Mouse (Mus musculus) ovary, adult 2 months (tissue): ENCODE measurements around the gene Olfr600. TPM values are rescaled to one million over a fixed set of nuclear protein-coding genes. Genes with fewer than 3 reads are reported as not detected.

Experiments
- polyA plus RNA-seq: library from polyadenylated mRNA; depleted of rRNA; stranded (reverse); fragments of >200 nt; gene quantifications from 2 replicates; pipeline ENCODE4 v1.2.3, GENCODE M21; 2012; rRNA removed

The Olfr600 gene
- not detected in 2 replicates for polyA plus RNA-seq

GRCm38 (mm10) chr7:103349569-103349968 is at the start of gene Olfr600:
TSS of gene Olfr600 (minus strand) at chr7:103349669.

GRCm38 (mm10) chr7:103386077-103386476 is 36.6 kb upstream of the Olfr600 start, which contains the start of gene Olfr603:
TSS of gene Olfr603 (minus strand) at chr7:103386177.

GRCm38 (mm10) chr7:103362555-103362954 is 13.1 kb upstream of the Olfr600 start, which contains the start of gene Olfr601:
TSS of gene Olfr601 (minus strand) at chr7:103362655.

GRCm38 (mm10) chr7:103335617-103336016 is 13.9 kb downstream of the Olfr600 start, which contains the start of gene Olfr599:
TSS of gene Olfr599 (plus strand) at chr7:103335917.

GRCm38 (mm10) chr7:103323268-103323667 is 26.2 kb downstream of the Olfr600 start, which contains the start of gene Olfr598:
TSS of gene Olfr598 (plus strand) at chr7:103323568.

GRCm38 (mm10) chr7:103316015-103316414 is 33.5 kb downstream of the Olfr600 start, which contains the start of gene Olfr597:
TSS of gene Olfr597 (plus strand) at chr7:103316315.

GRCm38 (mm10) chr7:103305348-103305747 is 44.1 kb downstream of the Olfr600 start, which contains the start of gene Olfr596:
TSS of gene Olfr596 (plus strand) at chr7:103305648.

Other genes with a start within 250 kb of the Olfr600 start
- gene Olfr586, start 224.0 kb downstream of the Olfr600 start, polyA plus RNA-seq, result not detected in 2 replicates
- not detected in 2 replicates for gene Olfr588-ps1, start 208.8 kb downstream of the Olfr600 start, polyA plus RNA-seq
- not detected in 2 replicates for gene Olfr589, start 193.3 kb downstream of the Olfr600 start, polyA plus RNA-seq
- not detected in 2 replicates for gene Olfr591, start 171.3 kb downstream of the Olfr600 start, polyA plus RNA-seq
- gene Olfr592, start 164.9 kb downstream of the Olfr600 start, polyA plus RNA-seq, result not detected in 2 replicates
- gene Olfr593, start 137.8 kb downstream of the Olfr600 start, polyA plus RNA-seq, result not detected in 2 replicates
- gene Olfr594, start 132.7 kb downstream of the Olfr600 start, polyA plus RNA-seq, result not detected in 2 replicates
- gene Usp17ld, start 97.2 kb downstream of the Olfr600 start, polyA plus RNA-seq, result not detected in 2 replicates
- not detected in 2 replicates for gene Olfr596, start 44.0 kb downstream of the Olfr600 start, polyA plus RNA-seq
- not detected in 2 replicates for gene Olfr597, start 33.4 kb downstream of the Olfr600 start, polyA plus RNA-seq
- gene Olfr598, start 26.1 kb downstream of the Olfr600 start, polyA plus RNA-seq, result not detected in 2 replicates
- not detected in 2 replicates for gene Olfr599, start 13.8 kb downstream of the Olfr600 start, polyA plus RNA-seq
- not detected in 2 replicates for gene Olfr601, start 13.0 kb upstream of the Olfr600 start, polyA plus RNA-seq
- gene Olfr603, start 36.5 kb upstream of the Olfr600 start, polyA plus RNA-seq, result not detected in 2 replicates
- 0.07 TPM in 1 of 2 replicates, not detected in the other for gene Usp17lc, start 65.4 kb upstream of the Olfr600 start, polyA plus RNA-seq
- not detected in 2 replicates for gene Olfr605, start 95.8 kb upstream of the Olfr600 start, polyA plus RNA-seq
- gene Olfr606, start 99.4 kb upstream of the Olfr600 start, polyA plus RNA-seq, result not detected in 2 replicates
- not detected in 2 replicates for gene Olfr607, start 114.5 kb upstream of the Olfr600 start, polyA plus RNA-seq
- gene Olfr608, start 120.2 kb upstream of the Olfr600 start, polyA plus RNA-seq, result not detected in 2 replicates
- not detected in 2 replicates for gene Olfr609, start 148.4 kb upstream of the Olfr600 start, polyA plus RNA-seq
- not detected in 2 replicates for gene Olfr610, start 162.5 kb upstream of the Olfr600 start, polyA plus RNA-seq
- gene Olfr611, start 171.2 kb upstream of the Olfr600 start, polyA plus RNA-seq, result not detected in 2 replicates
- gene Olfr612, start 193.0 kb upstream of the Olfr600 start, polyA plus RNA-seq, result not detected in 2 replicates
- gene Olfr613, start 198.4 kb upstream of the Olfr600 start, polyA plus RNA-seq, result not detected in 2 replicates
- not detected in 2 replicates for gene Olfr615, start 206.4 kb upstream of the Olfr600 start, polyA plus RNA-seq
- gene Olfr616, start 219.5 kb upstream of the Olfr600 start, polyA plus RNA-seq, result not detected in 2 replicates
- not detected in 2 replicates for gene Olfr617, start 223.4 kb upstream of the Olfr600 start, polyA plus RNA-seq
- not detected in 2 replicates for gene Olfr618, start 240.4 kb upstream of the Olfr600 start, polyA plus RNA-seq